Mouse (Mus musculus): ENCODE results near the gene Morf4l2.
A peak's percentile ranks its signal among the peaks of the same experiment; 100 is the strongest.
"Not testable (repeated sequence)": the region's sequence is repeated elsewhere in the genome, so short reads cannot be mapped to it uniquely, and the experiment has no call there.

The Morf4l2 gene

GRCm38 (mm10) chrX:136743459-136743858 lies at the start of gene Morf4l2:
Gene Morf4l2 (minus strand): TSS chrX:136743690.
- no peak for DNase-seq (ENCODE audit: low spot score in 2 of 2)

- no peak for DNase-seq (ENCODE audit: low spot score in 2 of 2)
These were observed 46.0 kb upstream of the Morf4l2 start for GRCm38 (mm10) chrX:136789446-136789845.

GRCm38 (mm10) chrX:136780041-136780440 lies 36.6 kb upstream of the Morf4l2 start, which contains the start of gene Glra4:
Gene Glra4 (minus strand): TSS chrX:136780141.
- DNase-seq (ENCODE audit: low spot score in 2 of 2): no peak

GRCm38 (mm10) chrX:136779262-136779661 lies 35.8 kb upstream of the Morf4l2 start:
- DNase-seq (ENCODE audit: low spot score in 2 of 2): no peak

- no peak for DNase-seq (ENCODE audit: low spot score in 2 of 2)
These were observed 34.6 kb upstream of the Morf4l2 start for GRCm38 (mm10) chrX:136778046-136778445.

- DNase-seq (ENCODE audit: low spot score in 2 of 2): no peak
These were observed 29.5 kb upstream of the Morf4l2 start for GRCm38 (mm10) chrX:136773035-136773434.

- DNase-seq (ENCODE audit: low spot score in 2 of 2): peak in 1 of 2 experiments; percentile 10
These were observed 17.9 kb upstream of the Morf4l2 start for GRCm38 (mm10) chrX:136761103-136762074.

- DNase-seq (ENCODE audit: low spot score in 2 of 2): peak in 1 of 2 experiments; percentile 12
These were observed 12.0 kb upstream of the Morf4l2 start for GRCm38 (mm10) chrX:136755464-136755863.

GRCm38 (mm10) chrX:136749329-136749728 lies 5.8 kb upstream of the Morf4l2 start:
- no peak for DNase-seq (ENCODE audit: low spot score in 2 of 2)

GRCm38 (mm10) chrX:136744663-136745062 lies 1.2 kb upstream of the Morf4l2 start:
- no peak for DNase-seq (ENCODE audit: low spot score in 2 of 2)

- peak; percentile 27 to 68 for DNase-seq (ENCODE audit: low spot score in 2 of 2)
These were observed 808 bp downstream of the Morf4l2 start for GRCm38 (mm10) chrX:136742661-136743103.

- no peak for DNase-seq (ENCODE audit: low spot score in 2 of 2)
These were observed 1.2 kb downstream of the Morf4l2 start for GRCm38 (mm10) chrX:136742241-136742640.

GRCm38 (mm10) chrX:136741651-136742201 lies 1.8 kb downstream of the Morf4l2 start:
- peak; percentile 60 to 72 for DNase-seq (ENCODE audit: low spot score in 2 of 2)

- DNase-seq (ENCODE audit: low spot score in 2 of 2): peak; percentile 93 to 95
These were observed 2.5 kb downstream of the Morf4l2 start for GRCm38 (mm10) chrX:136740791-136741650.

- DNase-seq (ENCODE audit: low spot score in 2 of 2): no peak
These were observed 3.3 kb downstream of the Morf4l2 start for GRCm38 (mm10) chrX:136740087-136740790.

- no peak for DNase-seq (ENCODE audit: low spot score in 2 of 2)
These were observed 11.5 kb downstream of the Morf4l2 start for GRCm38 (mm10) chrX:136732016-136732415.

GRCm38 (mm10) chrX:136714742-136715474 lies 28.6 kb downstream of the Morf4l2 start:
- DNase-seq (ENCODE audit: low spot score in 2 of 2): not testable (repeated sequence)

- DNase-seq (ENCODE audit: low spot score in 2 of 2): peak in 1 of 2 experiments; percentile 9
These were observed 34.7 kb downstream of the Morf4l2 start for GRCm38 (mm10) chrX:136708782-136709181.

- DNase-seq (ENCODE audit: low spot score in 2 of 2): peak; percentile 36 to 41
These were observed 35.3 kb downstream of the Morf4l2 start for GRCm38 (mm10) chrX:136708168-136708681.

Data from frontal cortex, postnatal 36 days (tissue).